Mouse (Mus musculus) liver, adult 2 months (tissue): ENCODE data around the gene Ccdc7a.

ENCODE experiments used
- CTCF ChIP-seq: fragments of 200-500 bp; IDR thresholded peaks from 2 replicates; pipeline ENCODE4 v1.5.1; 2011; ENCODE audit warnings: low read depth, low read length, control low read depth
- POLR2A ChIP-seq: fragments of 200-500 bp; IDR thresholded peaks from 2 replicates; pipeline ENCODE4 v1.6.1; 2011; ENCODE audit warnings: low read length, control low read depth; ENCODE audit not compliant: insufficient read depth; ENCODE audit errors: extremely low read depth

DNA sequence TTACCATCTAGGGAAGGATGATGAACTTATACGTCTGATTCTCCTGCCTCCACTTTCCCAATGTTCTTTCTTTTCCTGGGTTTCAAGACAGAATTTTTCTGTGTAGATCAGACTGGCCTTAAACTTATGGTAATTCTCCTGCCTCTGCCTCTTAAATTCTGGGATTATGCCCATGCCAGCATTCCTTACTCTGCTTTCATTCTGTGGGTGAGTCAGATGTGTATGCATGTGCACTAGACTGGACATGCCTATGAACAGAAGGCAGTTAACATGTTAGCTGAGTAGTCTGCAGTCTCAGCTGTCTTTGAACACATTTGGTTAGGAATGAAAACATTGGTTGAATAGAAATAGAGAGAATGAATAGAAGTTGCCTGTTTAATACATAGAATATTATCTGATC lies 360.9 kb downstream of the Ccdc7a start:
- TF ChIP-seq CTCF (no peak), POLR2A (no peak)
